Mouse (Mus musculus): ENCODE data around the gene Arpc3. TPM values are rescaled to one million over a fixed set of nuclear protein-coding genes. Genes with fewer than 3 reads are reported as not detected.
A peak's percentile ranks its signal among the peaks of the same experiment; 100 is the strongest.

The Arpc3 gene
- polyA plus RNA-seq, 1 experiment, result 397 TPM

DNA sequence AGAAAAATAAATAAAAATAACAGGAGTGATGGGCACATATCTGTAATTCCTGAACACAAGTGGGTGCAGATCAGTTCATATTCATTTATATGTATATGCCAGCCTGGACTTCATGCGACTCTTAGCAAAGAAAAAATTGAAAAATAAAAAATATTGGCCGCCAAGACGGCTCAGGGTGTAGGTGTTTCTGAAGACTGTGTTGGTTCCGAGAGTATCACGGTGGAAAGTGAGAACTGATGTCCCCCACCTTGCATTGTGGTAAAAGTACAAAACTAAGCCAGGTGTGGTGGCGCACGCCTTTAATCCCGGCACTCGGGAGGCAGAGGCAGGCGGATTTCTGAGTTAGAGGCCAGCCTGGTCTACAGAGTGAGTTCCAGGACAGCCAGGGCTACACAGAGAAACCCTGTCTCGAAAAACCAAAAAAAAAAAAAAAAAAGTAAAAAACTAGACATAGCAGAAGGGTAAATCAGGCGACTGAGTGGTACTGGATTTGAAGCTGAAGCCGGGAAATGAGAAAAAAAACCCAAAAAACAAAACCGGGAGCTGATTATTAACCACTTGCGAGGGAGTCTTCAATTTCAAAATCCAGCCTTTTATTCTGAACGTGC, 396 bp upstream of the Arpc3 start:
- 44% methylated on average over 16 of the region's 16 CpGs for WGBS
- Histone ChIP-seq H3K4me1 (ENCODE audit: control insufficient read depth, insufficient read depth, low read length) (peaks cover 3% of the 10 kb centered on the region; the same call in 1 of the 2 replicates), H3K4me3 (replicated peaks; ENCODE audit: control insufficient read depth, low read depth, low read length) (no peak overlapping the region), H3K27ac (ENCODE audit: control insufficient read depth, insufficient read depth, low read depth, low read length, poor library complexity) (no peak overlapping the region; the same call in 1 of the 2 replicates)
- TF ChIP-seq POLR2A (IDR thresholded peaks at IDR 0.05; ENCODE audit: borderline replicate concordance, control insufficient read depth, low read depth, low read length), result no peak
- no peak for TF ChIP-seq CTCF (IDR thresholded peaks at IDR 0.05; ENCODE audit: control insufficient read depth, insufficient read depth, low read length)

DNA sequence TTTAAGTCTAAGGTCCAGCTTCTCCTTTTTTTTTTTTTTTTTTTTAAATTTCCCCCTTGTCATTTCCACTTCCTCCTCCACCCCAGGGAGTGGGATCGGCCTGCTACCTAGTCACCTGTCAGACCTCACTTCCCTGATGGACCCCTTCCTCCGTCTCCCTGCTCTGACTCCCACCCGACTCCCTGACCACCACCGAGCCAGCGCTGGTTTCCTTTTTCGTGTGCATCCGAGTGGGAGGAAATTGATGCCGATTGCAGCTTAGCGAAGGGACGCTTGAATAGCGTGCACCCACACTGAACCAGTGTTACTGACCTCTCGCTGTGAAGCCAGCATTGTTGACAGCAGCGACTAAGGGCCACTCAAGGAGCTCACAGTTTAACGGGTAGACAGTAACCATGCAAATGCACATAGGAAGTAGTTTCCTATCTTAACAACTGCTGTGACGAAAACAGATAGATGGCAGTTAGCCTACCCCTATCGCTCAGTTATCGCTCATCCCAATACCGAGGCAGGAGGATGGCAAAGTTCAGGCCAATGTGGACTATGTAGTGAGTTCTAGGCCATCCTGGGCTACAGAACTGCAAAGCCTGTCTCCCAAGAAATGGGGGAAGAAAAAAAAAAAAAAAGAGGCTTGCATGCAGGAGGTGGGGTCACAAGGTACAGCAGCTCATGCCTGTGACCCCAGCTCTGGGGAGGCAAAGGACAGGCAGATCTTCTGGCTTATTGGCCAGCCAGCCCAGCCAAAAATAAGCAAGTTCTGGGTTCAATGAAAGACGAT, 738 bp downstream of the Arpc3 start:
- WGBS, result 1% methylated on average over 19 of the region's 19 CpGs
- TF ChIP-seq POLR2A (IDR thresholded peaks at IDR 0.05; ENCODE audit: borderline replicate concordance, control insufficient read depth, low read depth, low read length) (no peak), CTCF (IDR thresholded peaks at IDR 0.05; ENCODE audit: control insufficient read depth, insufficient read depth, low read length) (no peak)
- Histone ChIP-seq H3K4me3 (replicated peaks; ENCODE audit: control insufficient read depth, low read depth, low read length) (peak overlapping the region; percentile 98), H3K27ac (ENCODE audit: control insufficient read depth, insufficient read depth, low read depth, low read length, poor library complexity) (peak overlapping the region; percentile 91), H3K4me1 (ENCODE audit: control insufficient read depth, insufficient read depth, low read length) (peaks cover 8% of the 10 kb centered on the region; the same call in 1 of the 2 replicates)

DNA sequence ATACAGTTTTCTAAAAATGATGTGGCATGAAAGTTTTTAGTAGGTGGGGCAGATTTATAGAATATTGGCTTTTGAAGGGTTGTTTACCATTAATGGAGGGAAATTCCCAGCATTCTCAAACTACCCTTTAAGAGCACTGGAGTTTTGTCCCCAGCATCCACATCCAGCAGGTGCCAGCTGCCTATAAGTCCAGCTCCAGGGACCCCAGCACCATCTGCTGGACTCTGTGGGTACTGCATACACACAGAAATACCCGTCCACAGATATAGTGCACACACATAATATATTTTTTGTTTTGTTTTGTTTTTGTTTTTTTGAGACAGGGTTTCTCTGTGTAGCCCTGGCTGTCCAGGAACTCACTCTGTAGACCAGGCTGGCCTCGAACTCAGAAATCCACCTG, 2.2 kb downstream of the Arpc3 start:
- Histone ChIP-seq H3K27ac (ENCODE audit: control insufficient read depth, insufficient read depth, low read depth, low read length, poor library complexity) (no peak overlapping the region), H3K4me3 (replicated peaks; ENCODE audit: control insufficient read depth, low read depth, low read length) (no peak overlapping the region), H3K4me1 (ENCODE audit: control insufficient read depth, insufficient read depth, low read length) (peaks cover 9% of the 10 kb centered on the region; the same call in 1 of the 2 replicates)
- 38% methylated on average over 2 of the region's 2 CpGs for WGBS
- no peak for TF ChIP-seq POLR2A (IDR thresholded peaks at IDR 0.05; ENCODE audit: borderline replicate concordance, control insufficient read depth, low read depth, low read length)
- TF ChIP-seq CTCF (IDR thresholded peaks at IDR 0.05; ENCODE audit: control insufficient read depth, insufficient read depth, low read length), result peak; percentile 80

DNA sequence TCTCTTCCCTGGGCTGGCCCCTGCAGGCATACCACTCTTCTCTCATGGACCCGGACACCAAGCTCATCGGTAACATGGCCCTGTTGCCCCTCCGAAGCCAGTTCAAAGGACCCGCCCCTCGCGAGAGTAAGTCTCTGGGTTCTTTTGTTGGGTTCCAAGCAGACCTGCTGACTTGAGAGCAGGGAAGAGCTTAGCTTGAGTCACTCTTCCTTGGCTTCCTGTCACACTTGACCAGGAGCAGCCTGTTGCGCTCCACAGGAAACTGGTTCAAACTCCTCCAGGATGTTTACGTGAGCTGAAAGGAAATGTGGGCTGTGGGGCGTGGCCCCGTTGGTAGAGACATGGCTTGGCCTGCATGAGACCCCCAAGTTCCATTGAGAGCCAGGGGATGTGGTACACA, 5.1 kb downstream of the Arpc3 start:
- H3K27ac ChIP-seq (ENCODE audit: control insufficient read depth, insufficient read depth, low read depth, low read length, poor library complexity), result peak overlapping the region; percentile 30; the same call in 1 of the 2 replicates
- TF ChIP-seq CTCF (IDR thresholded peaks at IDR 0.05; ENCODE audit: control insufficient read depth, insufficient read depth, low read length) (no peak), POLR2A (IDR thresholded peaks at IDR 0.05; ENCODE audit: borderline replicate concordance, control insufficient read depth, low read depth, low read length) (no peak)
- H3K4me1 ChIP-seq (ENCODE audit: control insufficient read depth, insufficient read depth, low read length), result peaks cover 9% of the 10 kb centered on the region; the same call in 1 of the 2 replicates
- 19% methylated on average over 10 of the region's 10 CpGs for WGBS
- no peak overlapping the region for H3K4me3 ChIP-seq (replicated peaks; ENCODE audit: control insufficient read depth, low read depth, low read length)

DNA sequence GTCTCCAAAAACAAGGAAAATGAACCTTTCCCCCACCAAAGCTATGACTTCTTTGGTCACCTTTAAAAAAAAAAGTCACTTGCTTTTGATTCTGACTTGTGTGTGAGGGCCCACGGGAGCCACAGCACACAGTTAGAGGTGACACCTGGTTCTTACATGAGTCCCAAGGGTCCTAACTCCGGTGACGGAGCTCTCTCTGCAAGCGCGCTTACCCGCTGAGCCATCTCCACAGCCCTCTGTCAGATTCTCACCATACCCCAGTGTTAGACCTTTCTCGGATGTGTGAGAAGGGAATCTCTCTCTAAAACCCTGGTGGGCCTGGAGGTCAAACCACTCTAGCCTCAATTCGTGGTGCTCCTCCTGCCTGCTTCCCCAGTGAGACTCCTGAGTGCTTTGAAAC, 5.8 kb downstream of the Arpc3 start:
- H3K4me3 ChIP-seq (replicated peaks; ENCODE audit: control insufficient read depth, low read depth, low read length), result no peak overlapping the region
- TF ChIP-seq POLR2A (IDR thresholded peaks at IDR 0.05; ENCODE audit: borderline replicate concordance, control insufficient read depth, low read depth, low read length) (no peak), CTCF (IDR thresholded peaks at IDR 0.05; ENCODE audit: control insufficient read depth, insufficient read depth, low read length) (no peak)
- H3K4me1 ChIP-seq (ENCODE audit: control insufficient read depth, insufficient read depth, low read length), result peaks cover 9% of the 10 kb centered on the region; the same call in 1 of the 2 replicates
- 51% methylated on average over 8 of the region's 8 CpGs for WGBS
- H3K27ac ChIP-seq (ENCODE audit: control insufficient read depth, insufficient read depth, low read depth, low read length, poor library complexity), result no peak overlapping the region; the same call in 1 of the 2 replicates

DNA sequence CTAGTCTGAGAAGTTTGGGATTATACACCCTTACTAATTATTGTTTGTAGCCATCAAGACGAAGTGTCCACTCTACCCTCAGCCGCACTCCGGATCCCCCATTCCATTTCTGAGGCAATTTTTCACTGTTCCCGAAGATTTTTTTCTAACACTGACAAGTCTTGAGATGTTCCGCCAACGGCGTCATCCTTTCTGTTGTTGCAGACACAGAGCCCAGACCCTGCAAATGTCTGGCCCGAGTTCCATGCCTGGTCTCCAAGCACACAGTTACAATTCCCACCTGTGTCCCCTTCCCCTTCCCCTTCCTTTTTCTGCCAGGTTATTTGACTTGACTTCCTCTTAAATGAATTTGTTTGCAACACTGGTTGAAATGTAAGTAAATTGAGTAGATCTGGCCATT, 8.2 kb downstream of the Arpc3 start:
- no peak overlapping the region for H3K4me3 ChIP-seq (replicated peaks; ENCODE audit: control insufficient read depth, low read depth, low read length)
- WGBS, result 72% methylated on average over 8 of the region's 8 CpGs
- peaks cover 9% of the 10 kb centered on the region; the same call in 1 of the 2 replicates for H3K4me1 ChIP-seq (ENCODE audit: control insufficient read depth, insufficient read depth, low read length)
- H3K27ac ChIP-seq (ENCODE audit: control insufficient read depth, insufficient read depth, low read depth, low read length, poor library complexity), result no peak overlapping the region
- TF ChIP-seq POLR2A (IDR thresholded peaks at IDR 0.05; ENCODE audit: borderline replicate concordance, control insufficient read depth, low read depth, low read length) (no peak), CTCF (IDR thresholded peaks at IDR 0.05; ENCODE audit: control insufficient read depth, insufficient read depth, low read length) (no peak)

DNA sequence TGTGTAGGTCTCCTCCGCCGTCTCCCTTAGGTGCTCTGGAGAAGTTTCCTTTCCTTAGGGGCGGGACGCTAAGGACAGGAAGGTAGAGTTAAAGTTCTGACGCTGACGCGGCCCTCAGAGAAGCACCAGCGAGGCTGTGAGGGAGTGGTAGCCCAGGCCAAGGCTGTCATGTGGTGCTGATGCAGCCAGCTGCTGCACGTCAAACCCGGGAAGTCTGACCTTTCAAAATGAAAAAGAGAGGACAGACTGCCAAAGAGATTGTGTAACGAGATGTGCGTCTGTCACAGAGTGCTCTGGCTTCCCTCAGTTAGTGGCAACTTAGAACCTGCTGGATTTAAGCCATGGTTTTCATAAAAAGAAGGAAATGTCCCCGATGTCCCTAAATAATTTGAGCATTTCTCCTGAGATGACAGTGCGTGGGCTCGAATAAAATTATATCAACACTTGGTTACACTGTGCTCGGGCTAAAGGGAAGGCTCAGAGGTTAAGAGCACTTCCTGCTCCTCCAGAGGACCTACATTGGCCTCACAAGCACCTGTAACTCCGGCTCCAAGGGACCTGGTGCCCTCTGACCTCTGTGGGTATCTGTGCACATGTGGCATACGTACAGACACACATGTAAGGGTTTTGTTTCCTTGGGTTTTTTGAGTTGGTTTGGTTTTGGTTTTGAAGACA, 9.1 kb downstream of the Arpc3 start:
- no peak for TF ChIP-seq CTCF (IDR thresholded peaks at IDR 0.05; ENCODE audit: control insufficient read depth, insufficient read depth, low read length)
- no peak for TF ChIP-seq POLR2A (IDR thresholded peaks at IDR 0.05; ENCODE audit: borderline replicate concordance, control insufficient read depth, low read depth, low read length)
- WGBS, result 41% methylated on average over 18 of the region's 18 CpGs
- Histone ChIP-seq H3K27ac (ENCODE audit: control insufficient read depth, insufficient read depth, low read depth, low read length, poor library complexity) (no peak overlapping the region), H3K4me1 (ENCODE audit: control insufficient read depth, insufficient read depth, low read length) (peaks cover 6% of the 10 kb centered on the region; the same call in 1 of the 2 replicates), H3K4me3 (replicated peaks; ENCODE audit: control insufficient read depth, low read depth, low read length) (no peak overlapping the region)

DNA sequence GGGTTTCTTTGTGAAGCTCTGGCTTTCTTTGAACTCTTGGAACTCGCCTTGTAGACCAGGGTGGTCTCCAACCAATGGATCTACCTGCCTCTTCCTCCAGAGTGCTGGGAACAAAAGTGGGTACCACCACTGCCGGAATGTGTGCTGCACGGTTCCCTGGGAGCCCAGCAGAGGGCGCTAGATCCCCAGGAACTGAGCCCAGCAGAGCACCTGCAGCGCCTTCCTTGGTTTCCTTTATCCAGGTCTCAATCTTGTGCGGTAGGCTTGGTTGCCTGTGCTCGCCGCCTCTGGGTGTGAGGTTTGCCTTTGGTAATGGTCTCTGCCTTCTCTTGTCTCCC, 9.6 kb downstream of the Arpc3 start:
- WGBS, result 26% methylated on average over 8 of the region's 8 CpGs
- peak; percentile 90 for TF ChIP-seq CTCF (IDR thresholded peaks at IDR 0.05; ENCODE audit: control insufficient read depth, insufficient read depth, low read length)
- no peak for TF ChIP-seq POLR2A (IDR thresholded peaks at IDR 0.05; ENCODE audit: borderline replicate concordance, control insufficient read depth, low read depth, low read length)
- no peak overlapping the region for H3K27ac ChIP-seq (ENCODE audit: control insufficient read depth, insufficient read depth, low read depth, low read length, poor library complexity)

More for the DNA sequence above, 9.6 kb downstream of the Arpc3 start:
- no peak overlapping the region for H3K4me3 ChIP-seq (replicated peaks; ENCODE audit: control insufficient read depth, low read depth, low read length)
- peaks cover 6% of the 10 kb centered on the region; the same call in 1 of the 2 replicates for H3K4me1 ChIP-seq (ENCODE audit: control insufficient read depth, insufficient read depth, low read length)

All from bone marrow, adult 2 months (tissue).